Mouse (Mus musculus) ES-Bruce4 (cell line): ENCODE results near the gene Morn1.

Experiments used
- CTCF ChIP-seq: IDR thresholded peaks from one replicate; pipeline ENCODE4 v1.8.1; 2011; ENCODE audit warnings: low read depth, low read length
- EP300 ChIP-seq: IDR thresholded peaks from 2 replicates; pipeline ENCODE4 v1.6.1; 2011; ENCODE audit warnings: low read depth, low read length; ENCODE audit not compliant: insufficient read depth

DNA sequence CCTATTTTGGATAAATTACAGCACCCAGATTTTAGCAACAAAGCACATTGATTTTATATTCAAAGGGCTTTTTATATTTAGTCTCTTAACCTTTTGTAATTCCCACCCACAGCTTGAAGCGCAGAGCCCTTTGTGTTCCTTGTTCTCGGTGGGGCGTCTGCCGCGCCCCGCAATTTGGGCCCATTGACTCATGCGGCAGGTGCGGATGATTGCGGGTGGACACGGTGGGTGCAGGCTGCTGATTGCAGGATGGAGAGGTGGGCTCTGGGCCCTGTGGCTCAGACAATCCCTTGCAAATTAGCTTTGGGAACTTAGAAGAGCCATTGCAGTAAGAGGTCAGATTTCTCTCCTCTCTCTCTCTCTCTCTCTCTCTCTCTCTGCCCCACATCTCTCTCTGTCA lies 31.9 kb downstream of the Morn1 start:
- no peak for TF ChIP-seq EP300
- no peak for TF ChIP-seq CTCF
